Mouse (Mus musculus) liver, adult 2 months (tissue): ENCODE results near the gene E2f8.

Experiments
- CTCF ChIP-seq: fragments of 200-500 bp; IDR thresholded peaks from 2 replicates; pipeline ENCODE4 v1.5.1; 2011; ENCODE audit warnings: low read depth, low read length, control low read depth
- POLR2A ChIP-seq: fragments of 200-500 bp; IDR thresholded peaks from 2 replicates; pipeline ENCODE4 v1.6.1; 2011; ENCODE audit warnings: low read length, control low read depth; ENCODE audit not compliant: insufficient read depth; ENCODE audit errors: extremely low read depth

GRCm38 (mm10) chr7:48864671-48865458, 16.5 kb downstream of the E2f8 start:
- TF ChIP-seq CTCF (no peak), POLR2A (no peak)
